Mouse (Mus musculus): Measurements from ENCODE around the gene Mcub. TPM values are rescaled to one million over a fixed set of nuclear protein-coding genes. Genes with fewer than 3 reads are reported as not detected.

Gene Mcub
- total RNA-seq, 1 experiment = 0.54 TPM

GRCm38 (mm10) chr3:129948359-129948758 lies 21.6 kb downstream of the Mcub start:
- TF ChIP-seq ZC3H11A (IDR thresholded peaks at IDR 0.05; ENCODE audit: borderline replicate concordance, low read depth, low read length) = no peak
- no peak for TF ChIP-seq ZNF384 (IDR thresholded peaks at IDR 0.05; ENCODE audit: low read depth, low read length)
- TF ChIP-seq CHD2 (IDR thresholded peaks at IDR 0.05; ENCODE audit: low read depth, low read length) = no peak
- no peak for DNase-seq (ENCODE audit: low read depth, low spot score)
- H3K36me3 ChIP-seq (ENCODE audit: control insufficient read depth, insufficient read depth, low read length, poor library complexity, severe bottlenecking) = no peaks in the 10 kb centered on the region
- H3K27ac ChIP-seq (ENCODE audit: insufficient read depth, low read depth, low read length, poor library complexity, severe bottlenecking) = no peak overlapping the region
- no peak overlapping the region for H3K4me3 ChIP-seq (ENCODE audit: insufficient read depth in 1 of 2, low read depth in 1 of 2, low read length in 2 of 2, poor library complexity in 1 of 2, severe bottlenecking in 1 of 2)
- H3K9ac ChIP-seq (ENCODE audit: insufficient read depth, low read depth, low read length, poor library complexity, severe bottlenecking) = no peak overlapping the region
- in situ Hi-C loops (cut with MboI; ENCODE audit: low sequenced_read_pairs in 2 of 2, unreplicated experiment in 2 of 2) = no loop called here
- no peaks in the 10 kb centered on the region for H3K4me1 ChIP-seq (ENCODE audit: control insufficient read depth in 2 of 2, insufficient read depth in 2 of 2, low read length in 2 of 2, poor library complexity in 1 of 2)
- H3K9me3 ChIP-seq (ENCODE audit: control insufficient read depth, insufficient read depth, low read depth, low read length) = no peaks in the 10 kb centered on the region

GRCm38 (mm10) chr3:129946217-129946914 lies 23.6 kb downstream of the Mcub start:
- TF ChIP-seq MAFK (IDR thresholded peaks at IDR 0.05; ENCODE audit: insufficient read depth, low read depth, low read length) (no peak), HCFC1 (IDR thresholded peaks at IDR 0.05; ENCODE audit: borderline replicate concordance, insufficient read depth, low read length) (no peak), ZC3H11A (IDR thresholded peaks at IDR 0.05; ENCODE audit: borderline replicate concordance, low read depth, low read length) (no peak), ZNF384 (IDR thresholded peaks at IDR 0.05; ENCODE audit: low read depth, low read length) (no peak), CHD2 (IDR thresholded peaks at IDR 0.05; ENCODE audit: low read depth, low read length) (no peak)
- Histone ChIP-seq H3K9ac (ENCODE audit: insufficient read depth, low read depth, low read length, poor library complexity, severe bottlenecking) (no peak overlapping the region), H3K4me1 (ENCODE audit: control insufficient read depth in 2 of 2, insufficient read depth in 2 of 2, low read length in 2 of 2, poor library complexity in 1 of 2) (no peaks in the 10 kb centered on the region), H3K9me3 (ENCODE audit: control insufficient read depth, insufficient read depth, low read depth, low read length) (no peaks in the 10 kb centered on the region), H3K4me3 (ENCODE audit: insufficient read depth in 1 of 2, low read depth in 1 of 2, low read length in 2 of 2, poor library complexity in 1 of 2, severe bottlenecking in 1 of 2) (no peak overlapping the region), H3K27ac (ENCODE audit: insufficient read depth, low read depth, low read length, poor library complexity, severe bottlenecking) (no peak overlapping the region), H3K36me3 (ENCODE audit: control insufficient read depth, insufficient read depth, low read length, poor library complexity, severe bottlenecking) (no peaks in the 10 kb centered on the region)
- in situ Hi-C loops (cut with MboI; ENCODE audit: low sequenced_read_pairs in 2 of 2, unreplicated experiment in 2 of 2) = no loop called here
- DNase-seq (ENCODE audit: low read depth, low spot score) = no peak

- DNase-seq (ENCODE audit: low read depth, low spot score) = no peak
- no peak overlapping the region for H3K27ac ChIP-seq (ENCODE audit: insufficient read depth, low read depth, low read length, poor library complexity, severe bottlenecking)
- TF ChIP-seq ZC3H11A (IDR thresholded peaks at IDR 0.05; ENCODE audit: borderline replicate concordance, low read depth, low read length) = no peak
- no peak for TF ChIP-seq ZNF384 (IDR thresholded peaks at IDR 0.05; ENCODE audit: low read depth, low read length)
- TF ChIP-seq HCFC1 (IDR thresholded peaks at IDR 0.05; ENCODE audit: borderline replicate concordance, insufficient read depth, low read length) = no peak
- no peak for TF ChIP-seq CHD2 (IDR thresholded peaks at IDR 0.05; ENCODE audit: low read depth, low read length)
- TF ChIP-seq MAFK (IDR thresholded peaks at IDR 0.05; ENCODE audit: insufficient read depth, low read depth, low read length) = no peak
- H3K36me3 ChIP-seq (ENCODE audit: control insufficient read depth, insufficient read depth, low read length, poor library complexity, severe bottlenecking) = no peaks in the 10 kb centered on the region
- H3K4me1 ChIP-seq (ENCODE audit: control insufficient read depth in 2 of 2, insufficient read depth in 2 of 2, low read length in 2 of 2, poor library complexity in 1 of 2) = no peaks in the 10 kb centered on the region
- H3K4me3 ChIP-seq (ENCODE audit: insufficient read depth in 1 of 2, low read depth in 1 of 2, low read length in 2 of 2, poor library complexity in 1 of 2, severe bottlenecking in 1 of 2) = no peak overlapping the region
- in situ Hi-C loops (cut with MboI; ENCODE audit: low sequenced_read_pairs in 2 of 2, unreplicated experiment in 2 of 2) = no loop called here
- no peak overlapping the region for H3K9ac ChIP-seq (ENCODE audit: insufficient read depth, low read depth, low read length, poor library complexity, severe bottlenecking)
- no peaks in the 10 kb centered on the region for H3K9me3 ChIP-seq (ENCODE audit: control insufficient read depth, insufficient read depth, low read depth, low read length)
Measured at GRCm38 (mm10) chr3:129943813-129944212, 26.2 kb downstream of the Mcub start.

GRCm38 (mm10) chr3:129941291-129941690 lies 28.7 kb downstream of the Mcub start:
- Histone ChIP-seq H3K27ac (ENCODE audit: insufficient read depth, low read depth, low read length, poor library complexity, severe bottlenecking) (no peak overlapping the region), H3K4me3 (ENCODE audit: insufficient read depth in 1 of 2, low read depth in 1 of 2, low read length in 2 of 2, poor library complexity in 1 of 2, severe bottlenecking in 1 of 2) (no peak overlapping the region), H3K9me3 (ENCODE audit: control insufficient read depth, insufficient read depth, low read depth, low read length) (no peaks in the 10 kb centered on the region), H3K9ac (ENCODE audit: insufficient read depth, low read depth, low read length, poor library complexity, severe bottlenecking) (no peak overlapping the region), H3K36me3 (ENCODE audit: control insufficient read depth, insufficient read depth, low read length, poor library complexity, severe bottlenecking) (no peaks in the 10 kb centered on the region), H3K4me1 (ENCODE audit: control insufficient read depth in 2 of 2, insufficient read depth in 2 of 2, low read length in 2 of 2, poor library complexity in 1 of 2) (peaks cover 0 to 3% of the 10 kb centered on the region in 2 experiments; a peak in 1 of 4 replicates)
- DNase-seq (ENCODE audit: low read depth, low spot score) = no peak
- in situ Hi-C loops (cut with MboI; ENCODE audit: low sequenced_read_pairs in 2 of 2, unreplicated experiment in 2 of 2) = no loop called here
- TF ChIP-seq ZNF384 (IDR thresholded peaks at IDR 0.05; ENCODE audit: low read depth, low read length) (no peak), CHD2 (IDR thresholded peaks at IDR 0.05; ENCODE audit: low read depth, low read length) (no peak)

GRCm38 (mm10) chr3:129940780-129941179 lies 29.2 kb downstream of the Mcub start:
- Histone ChIP-seq H3K36me3 (ENCODE audit: control insufficient read depth, insufficient read depth, low read length, poor library complexity, severe bottlenecking) (no peaks in the 10 kb centered on the region), H3K9me3 (ENCODE audit: control insufficient read depth, insufficient read depth, low read depth, low read length) (no peaks in the 10 kb centered on the region), H3K9ac (ENCODE audit: insufficient read depth, low read depth, low read length, poor library complexity, severe bottlenecking) (no peak overlapping the region), H3K4me1 (ENCODE audit: control insufficient read depth in 2 of 2, insufficient read depth in 2 of 2, low read length in 2 of 2, poor library complexity in 1 of 2) (peaks cover 0 to 3% of the 10 kb centered on the region in 2 experiments; a peak in 1 of 4 replicates), H3K27ac (ENCODE audit: insufficient read depth, low read depth, low read length, poor library complexity, severe bottlenecking) (no peak overlapping the region), H3K4me3 (ENCODE audit: insufficient read depth in 1 of 2, low read depth in 1 of 2, low read length in 2 of 2, poor library complexity in 1 of 2, severe bottlenecking in 1 of 2) (no peak overlapping the region)
- DNase-seq (ENCODE audit: low read depth, low spot score) = no peak
- TF ChIP-seq HCFC1 (IDR thresholded peaks at IDR 0.05; ENCODE audit: borderline replicate concordance, insufficient read depth, low read length) = no peak
- TF ChIP-seq ZC3H11A (IDR thresholded peaks at IDR 0.05; ENCODE audit: borderline replicate concordance, low read depth, low read length) = no peak
- TF ChIP-seq CHD2 (IDR thresholded peaks at IDR 0.05; ENCODE audit: low read depth, low read length) = no peak
- TF ChIP-seq ZNF384 (IDR thresholded peaks at IDR 0.05; ENCODE audit: low read depth, low read length) = no peak
- TF ChIP-seq MAFK (IDR thresholded peaks at IDR 0.05; ENCODE audit: insufficient read depth, low read depth, low read length) = no peak
- in situ Hi-C loops (cut with MboI; ENCODE audit: low sequenced_read_pairs in 2 of 2, unreplicated experiment in 2 of 2) = no loop called here

Data from ES-E14 (cell line).